Mouse (Mus musculus): ENCODE data around the gene Zcchc2.

DNA sequence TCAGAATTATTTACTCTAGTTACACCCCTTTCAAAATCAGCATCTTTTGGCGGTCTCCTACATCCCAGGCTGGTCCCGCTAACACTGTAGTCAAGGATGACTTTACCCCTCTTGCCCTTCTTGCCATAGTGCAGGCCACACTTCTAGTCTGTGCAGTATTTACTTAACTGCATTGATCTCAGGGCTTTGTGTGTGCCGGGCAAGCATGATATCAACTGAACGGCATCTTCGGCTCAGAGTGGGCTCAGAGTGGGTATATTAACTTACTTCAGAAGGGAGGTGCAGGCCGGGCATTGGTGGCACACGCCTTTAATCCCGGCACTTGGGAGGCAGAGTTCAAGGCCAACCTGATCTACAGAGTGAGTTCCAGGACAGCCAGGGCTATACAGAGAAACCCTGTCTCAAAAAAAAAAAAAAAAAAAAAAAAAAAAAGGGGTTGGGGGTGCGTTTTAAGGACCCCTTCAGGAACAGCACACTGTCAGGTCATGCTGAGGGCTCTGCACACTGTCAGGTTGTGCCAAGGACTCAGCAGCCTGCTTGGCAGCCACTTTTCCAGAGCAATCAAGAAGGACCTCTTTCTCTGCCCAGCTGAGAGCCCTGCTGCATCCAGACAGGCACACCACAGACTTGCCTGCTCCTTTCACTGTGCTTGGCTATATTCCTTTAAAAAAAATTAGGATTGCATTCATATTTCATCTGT lies 72.8 kb downstream of the Zcchc2 start:
- no peak for TF ChIP-seq CTCF (IDR thresholded peaks at IDR 0.05; ENCODE audit: low read depth, low read length)
- TF ChIP-seq POLR2A (IDR thresholded peaks at IDR 0.05; ENCODE audit: extremely low read depth, insufficient read depth, low read length), result no peak
